Mouse (Mus musculus) adrenal gland, adult 2 months (tissue): ENCODE measurements around the gene Podnl1. TPM values are rescaled to one million over a fixed set of nuclear protein-coding genes. Genes with fewer than 3 reads are reported as not detected.

Source experiments
- microRNA-seq, 2 experiments: library from miRNA; unstranded; fragments of <30 nt; microRNA quantifications; one replicate each; pipeline ENCODE4 v1.2.0; 2021
- polyA plus RNA-seq: library from polyadenylated mRNA; depleted of rRNA; stranded (reverse); fragments of >200 nt; gene quantifications from 2 replicates; pipeline ENCODE4 v1.2.3, GENCODE M21; 2012; rRNA removed
- total RNA-seq, 2 experiments: library from RNA; stranded (reverse); gene quantifications; 2 replicates each; pipeline ENCODE4 v1.2.3; 2021

The Podnl1 gene
- total and polyA plus RNA-seq, 3 experiments = 0.23 to 2.5 (median 0.31) TPM

Small RNA genes within 50 kb of the gene (microRNA-seq; reads per million reads assigned to microRNA genes)
- gene Gm25110 (0 reads per million in 2 experiments), gene Mir181c (821 to 845 reads per million in 2 experiments), gene Mir181d (669 to 964 reads per million in 2 experiments), gene Mir709 (0 reads per million in 2 experiments)

Other genes with a start within 250 kb of the Podnl1 start
- gene Adgrl1, start 225.9 kb upstream of the Podnl1 start, total RNA-seq = 10 to 100 TPM; 58.4 to 97.0 TPM
- gene Adgrl1, start 225.9 kb upstream of the Podnl1 start, polyA plus RNA-seq = 101 and 112 TPM in 2 replicates
- 1 to 10 TPM; 1.7 to 1.9 TPM for gene Gm10644, start 170.8 kb upstream of the Podnl1 start, total RNA-seq
- gene Gm10644, start 170.8 kb upstream of the Podnl1 start, polyA plus RNA-seq = 2.5 and 3.7 TPM in 2 replicates
- gene Asf1b, start 170.5 kb upstream of the Podnl1 start, total RNA-seq = 1 to 10 TPM; 2.5 to 3.4 TPM
- 13.6 and 15.4 TPM in 2 replicates for gene Asf1b, start 170.5 kb upstream of the Podnl1 start, polyA plus RNA-seq
- gene Prkaca, start 153.0 kb upstream of the Podnl1 start, total RNA-seq = 100 to 1,000 TPM; 269 to 327 TPM
- 125 and 154 TPM in 2 replicates for gene Prkaca, start 153.0 kb upstream of the Podnl1 start, polyA plus RNA-seq
- 10 to 100 TPM; 27.1 to 45.3 TPM for gene Samd1, start 128.3 kb upstream of the Podnl1 start, total RNA-seq
- gene Samd1, start 128.3 kb upstream of the Podnl1 start, polyA plus RNA-seq = 32.1 and 37.6 TPM in 2 replicates
- under 1 TPM; 0.21 to 0.46 TPM for gene 1700067K01Rik, start 124.5 kb upstream of the Podnl1 start, total RNA-seq
- 0.13 and 0.66 TPM in 2 replicates for gene 1700067K01Rik, start 124.5 kb upstream of the Podnl1 start, polyA plus RNA-seq
- not detected for gene 2210011C24Rik, start 113.8 kb upstream of the Podnl1 start, total RNA-seq
- gene 2210011C24Rik, start 113.8 kb upstream of the Podnl1 start, polyA plus RNA-seq = 0.19 and 0.87 TPM in 2 replicates
- gene Palm3, start 104.5 kb upstream of the Podnl1 start, total RNA-seq = 1 to 10 TPM in 1 of 2 experiments, under 1 TPM in 1; 0.26 to 2.5 TPM
- 0.59 and 1.2 TPM in 2 replicates for gene Palm3, start 104.5 kb upstream of the Podnl1 start, polyA plus RNA-seq
- 1 to 10 TPM; 2.0 to 2.5 TPM for gene Il27ra, start 83.4 kb upstream of the Podnl1 start, total RNA-seq
- 2.0 and 2.7 TPM in 2 replicates for gene Il27ra, start 83.4 kb upstream of the Podnl1 start, polyA plus RNA-seq
- gene Rln3, start 81.0 kb upstream of the Podnl1 start, total RNA-seq = not detected
- 0.36 and 0.46 TPM in 2 replicates for gene Rln3, start 81.0 kb upstream of the Podnl1 start, polyA plus RNA-seq
- 1 to 10 TPM; 1.6 to 4.1 TPM for gene Gm10643, start 60.9 kb upstream of the Podnl1 start, total RNA-seq
- 0.36 and 0.55 TPM in 2 replicates for gene Gm10643, start 60.9 kb upstream of the Podnl1 start, polyA plus RNA-seq
- 10 to 100 TPM; 17.1 to 19.9 TPM for gene Rfx1, start 59.2 kb upstream of the Podnl1 start, total RNA-seq
- gene Rfx1, start 59.2 kb upstream of the Podnl1 start, polyA plus RNA-seq = 34.5 and 36.6 TPM in 2 replicates
- 10 to 100 TPM; 14.4 to 18.2 TPM for gene Dcaf15, start 21.2 kb upstream of the Podnl1 start, total RNA-seq
- 60.2 and 62.7 TPM in 2 replicates for gene Dcaf15, start 21.2 kb upstream of the Podnl1 start, polyA plus RNA-seq
- 10 to 100 TPM; 28.5 to 39.0 TPM for gene Cc2d1a, start 21.9 kb downstream of the Podnl1 start, total RNA-seq
- 35.8 and 37.1 TPM in 2 replicates for gene Cc2d1a, start 21.9 kb downstream of the Podnl1 start, polyA plus RNA-seq
- under 1 TPM; 0.17 to 0.35 TPM for gene 4930432K21Rik, start 22.0 kb downstream of the Podnl1 start, total RNA-seq
- gene 4930432K21Rik, start 22.0 kb downstream of the Podnl1 start, polyA plus RNA-seq = 0.44 and 0.48 TPM in 2 replicates
- gene Nanos3, start 59.2 kb downstream of the Podnl1 start, total RNA-seq = 1 to 10 TPM; 1.1 to 1.3 TPM
- 0.36 and 1.0 TPM in 2 replicates for gene Nanos3, start 59.2 kb downstream of the Podnl1 start, polyA plus RNA-seq
- gene Zswim4, start 111.1 kb downstream of the Podnl1 start, total RNA-seq = 10 to 100 TPM; 31.4 to 55.6 TPM
- 66.3 and 76.1 TPM in 2 replicates for gene Zswim4, start 111.1 kb downstream of the Podnl1 start, polyA plus RNA-seq
- gene D8Ertd738e, start 123.7 kb downstream of the Podnl1 start, total RNA-seq = 100 to 1,000 TPM; 268 to 291 TPM
- 58.8 and 67.3 TPM in 2 replicates for gene D8Ertd738e, start 123.7 kb downstream of the Podnl1 start, polyA plus RNA-seq
- gene Mri1, start 131.3 kb downstream of the Podnl1 start, total RNA-seq = 10 to 100 TPM; 27.9 to 38.1 TPM
- gene Mri1, start 131.3 kb downstream of the Podnl1 start, polyA plus RNA-seq = 239 and 243 TPM in 2 replicates
- gene Ccdc130, start 144.4 kb downstream of the Podnl1 start, total RNA-seq = 10 to 100 TPM; 19.3 to 25.8 TPM
- 15.9 and 16.5 TPM in 2 replicates for gene Ccdc130, start 144.4 kb downstream of the Podnl1 start, polyA plus RNA-seq